Mouse (Mus musculus) spleen, adult 2 months (tissue): Measurements from ENCODE around the gene Trim75.

Experiments used
- CTCF ChIP-seq: fragments of 200-500 bp; IDR thresholded peaks from 2 replicates; pipeline ENCODE4 v1.5.1; 2011; ENCODE audit warnings: mild to moderate bottlenecking, inconsistent platforms; ENCODE audit not compliant: insufficient read depth, insufficient read length, insufficient replicate concordance; ENCODE audit errors: extremely low read depth
- POLR2A ChIP-seq: fragments of 200-500 bp; IDR thresholded peaks from 2 replicates; pipeline ENCODE4 v1.6.1; 2011; ENCODE audit warnings: low read depth, low read length, inconsistent platforms

- TF ChIP-seq CTCF: no peak
- TF ChIP-seq POLR2A: no peak
Measured at GRCm38 (mm10) chr8:64941019-64941418, 46.6 kb downstream of the Trim75 start.
